Mouse (Mus musculus) liver, embryonic 13.5 days (tissue): Measurements from ENCODE around the gene Atxn7l2. TPM values are rescaled to one million over a fixed set of nuclear protein-coding genes. Genes with fewer than 3 reads are reported as not detected.
"Not testable (repeated sequence)": the region's sequence is repeated elsewhere in the genome, so short reads cannot be mapped to it uniquely, and the experiment has no call there.

Experiments
- ATAC-seq: fragments of 200-750 bp; cut with Nextera tagmentation; 2 replicates; pipeline ENCODE4 v1.8.0; 2017; ENCODE audit warnings: low read depth, mild to moderate bottlenecking, moderate number of reproducible peaks, moderate library complexity
- DNase-seq: peaks from one replicate; pipeline ENCODE4 v3.0.0; 2022
- H3K27ac ChIP-seq: fragments of 300-500 bp; sonication (generic); 2 replicates; pipeline ENCODE4 v1.5.1; 2015; ENCODE audit warnings: moderate library complexity, mild to moderate bottlenecking, inconsistent platforms
- H3K27me3 ChIP-seq: fragments of 300-500 bp; sonication (generic); 2 replicates; pipeline ENCODE4 v1.6.1; 2015; ENCODE audit warnings: mild to moderate bottlenecking, inconsistent platforms
- H3K36me3 ChIP-seq: fragments of 300-500 bp; sonication (generic); 2 replicates; pipeline ENCODE4 v1.6.1; 2015; ENCODE audit warnings: mild to moderate bottlenecking, inconsistent platforms
- H3K4me1 ChIP-seq: fragments of 300-500 bp; sonication (generic); replicated peaks from 2 replicates; pipeline ENCODE4 v1.6.1; 2015; ENCODE audit warnings: inconsistent platforms
- H3K4me2 ChIP-seq: fragments of 300-500 bp; sonication (generic); 2 replicates; pipeline ENCODE4 v1.6.1; 2015; ENCODE audit warnings: inconsistent platforms, mild to moderate bottlenecking, moderate library complexity
- H3K4me3 ChIP-seq: fragments of 300-500 bp; sonication (generic); replicated peaks from 2 replicates; pipeline ENCODE4 v1.5.1; 2015; ENCODE audit warnings: mild to moderate bottlenecking, inconsistent platforms
- H3K9ac ChIP-seq: fragments of 300-500 bp; sonication (generic); 2 replicates; pipeline ENCODE4 v1.6.1; 2015; ENCODE audit warnings: mild to moderate bottlenecking, inconsistent platforms
- H3K9me3 ChIP-seq: fragments of 300-500 bp; sonication (generic); replicated peaks from 2 replicates; pipeline ENCODE4 v1.6.1; 2016; ENCODE audit warnings: inconsistent platforms
- WGBS: fragments of 180-500 bp; shearing (Covaris S2); methylation state at CpG from one replicate; pipeline ENCODE4 v1.1.7; 2015; ENCODE audit not compliant: insufficient replicate concordance; 5-methylcytosine and 5-hydroxymethylcytosine counted together
- polyA plus RNA-seq: library from polyadenylated mRNA; unstranded; fragments of >200 nt; fragmentation: Nextera tagmentation; extraction: Ambion mirVana; gene quantifications from 2 replicates; pipeline ENCODE4 v1.2.1, GENCODE M21; 2015

Atxn7l2 gene
- polyA plus RNA-seq = 3.1 and 3.3 TPM in 2 replicates

GRCm38 (mm10) chr3:108210771-108211139 lies at the start of gene Atxn7l2:
Atxn7l2 (minus strand) TSS chr3:108210934.
- H3K36me3 ChIP-seq = peaks cover 14% of the 10 kb centered on the region
- H3K4me1 ChIP-seq = peaks cover 29% of the 10 kb centered on the region
- peak within 1 kb of the TSS; percentile 75 for H3K27ac ChIP-seq
- ATAC-seq = peak; percentile 62
- 0% methylated on average over 14 of the region's 14 CpGs for WGBS
- H3K9me3 ChIP-seq = no peaks in the 10 kb centered on the region
- peaks cover 22% of the 10 kb centered on the region for H3K27me3 ChIP-seq
- H3K4me3 ChIP-seq = peak within 1 kb of the TSS; percentile 76
- DNase-seq = no peak
- peak within 1 kb of the TSS; percentile 82 for H3K9ac ChIP-seq
- H3K4me2 ChIP-seq = peak within 1 kb of the TSS; percentile 97

GRCm38 (mm10) chr3:108259319-108259718 lies 48.6 kb upstream of the Atxn7l2 start:
- H3K27ac ChIP-seq = no peak overlapping the region
- H3K4me1 ChIP-seq = peaks cover 33% of the 10 kb centered on the region
- H3K36me3 ChIP-seq = peaks cover 19% of the 10 kb centered on the region
- WGBS = 37% methylated on average over 3 of the region's 3 CpGs
- H3K9me3 ChIP-seq = no peaks in the 10 kb centered on the region
- no peak for ATAC-seq
- peak overlapping the region; percentile 91 for H3K4me3 ChIP-seq
- H3K4me2 ChIP-seq = peak overlapping the region; percentile 72
- H3K9ac ChIP-seq = peak overlapping the region; percentile 13; the same call in 1 of the 2 replicates
- no peaks in the 10 kb centered on the region for H3K27me3 ChIP-seq
- DNase-seq = peak; percentile 29

- no peak for DNase-seq
- Histone ChIP-seq H3K27me3 (no peaks in the 10 kb centered on the region), H3K4me3 (peak overlapping the region; percentile 91), H3K9ac (peak overlapping the region; percentile 93), H3K27ac (peak overlapping the region; percentile 89), H3K9me3 (no peaks in the 10 kb centered on the region), H3K36me3 (peaks cover 13% of the 10 kb centered on the region), H3K4me1 (peaks cover 33% of the 10 kb centered on the region), H3K4me2 (peak overlapping the region; percentile 72)
- 25% methylated on average over 3 of the region's 3 CpGs for WGBS
- no peak for ATAC-seq
These were observed 47.2 kb upstream of the Atxn7l2 start for GRCm38 (mm10) chr3:108257831-108258500.

- Histone ChIP-seq H3K27ac (peak within 1 kb of the TSS; percentile 89), H3K36me3 (peaks cover 6% of the 10 kb centered on the region), H3K4me3 (peak within 1 kb of the TSS; percentile 91), H3K27me3 (no peaks in the 10 kb centered on the region), H3K9ac (peak within 1 kb of the TSS; percentile 93), H3K4me1 (peaks cover 33% of the 10 kb centered on the region), H3K4me2 (peak within 1 kb of the TSS; percentile 72), H3K9me3 (no peaks in the 10 kb centered on the region)
- ATAC-seq (peak; percentile 97), DNase-seq (peak; percentile 95)
- WGBS = under 1% methylated on average over 77 of the region's 79 CpGs
These were observed 46.2 kb upstream of the Atxn7l2 start, which contains the start of gene Psma5 for GRCm38 (mm10) chr3:108256719-108257637. Psma5 (plus strand) TSS chr3:108256926.

GRCm38 (mm10) chr3:108246857-108247256 lies 36.1 kb upstream of the Atxn7l2 start:
- Histone ChIP-seq H3K4me3 (no peak overlapping the region), H3K27ac (no peak overlapping the region), H3K9me3 (no peaks in the 10 kb centered on the region), H3K36me3 (no peaks in the 10 kb centered on the region), H3K27me3 (no peaks in the 10 kb centered on the region), H3K4me2 (no peak overlapping the region), H3K4me1 (no peaks in the 10 kb centered on the region), H3K9ac (no peak overlapping the region)
- ATAC-seq (no peak), DNase-seq (no peak)
- 50% methylated on average over 2 of the region's 2 CpGs for WGBS

- Histone ChIP-seq H3K4me3 (no peak overlapping the region), H3K9ac (no peak overlapping the region), H3K27ac (no peak overlapping the region), H3K36me3 (no peaks in the 10 kb centered on the region), H3K9me3 (no peaks in the 10 kb centered on the region), H3K27me3 (no peaks in the 10 kb centered on the region), H3K4me2 (no peak overlapping the region), H3K4me1 (no peaks in the 10 kb centered on the region)
- no peak for ATAC-seq
- WGBS = 68% methylated on average over 3 of the region's 3 CpGs
- DNase-seq = no peak
These were observed 30.6 kb upstream of the Atxn7l2 start for GRCm38 (mm10) chr3:108241243-108241839.

GRCm38 (mm10) chr3:108237474-108238102 lies 26.9 kb upstream of the Atxn7l2 start:
- H3K4me3 ChIP-seq, H3K36me3 ChIP-seq, H3K9ac ChIP-seq, H3K4me2 ChIP-seq, H3K27ac ChIP-seq, H3K9me3 ChIP-seq, H3K4me1 ChIP-seq, H3K27me3 ChIP-seq, ATAC-seq, DNase-seq: not testable (repeated sequence)
- 71% methylated on average over 4 of the region's 4 CpGs for WGBS

GRCm38 (mm10) chr3:108231646-108232045 lies 20.9 kb upstream of the Atxn7l2 start:
- H3K4me3 ChIP-seq = no peak overlapping the region
- H3K27me3 ChIP-seq = peaks cover 39% of the 10 kb centered on the region
- H3K4me2 ChIP-seq = no peak overlapping the region
- DNase-seq (no peak), ATAC-seq (no peak)
- H3K9ac ChIP-seq = no peak overlapping the region
- H3K9me3 ChIP-seq = no peaks in the 10 kb centered on the region
- WGBS = 67% methylated on average over 4 of the region's 4 CpGs
- H3K36me3 ChIP-seq = no peaks in the 10 kb centered on the region
- peaks cover 1% of the 10 kb centered on the region for H3K4me1 ChIP-seq
- H3K27ac ChIP-seq = no peak overlapping the region

GRCm38 (mm10) chr3:108227521-108227920 lies 16.8 kb upstream of the Atxn7l2 start:
- Histone ChIP-seq H3K4me1 (peaks cover 10% of the 10 kb centered on the region), H3K4me2 (no peak overlapping the region), H3K27ac (no peak overlapping the region), H3K9ac (no peak overlapping the region), H3K4me3 (no peak overlapping the region), H3K36me3 (no peaks in the 10 kb centered on the region), H3K27me3 (peaks cover 74% of the 10 kb centered on the region), H3K9me3 (no peaks in the 10 kb centered on the region)
- WGBS = 60% methylated on average over 2 of the region's 2 CpGs
- ATAC-seq = no peak
- no peak for DNase-seq

GRCm38 (mm10) chr3:108226558-108227350 lies 16.0 kb upstream of the Atxn7l2 start, which contains the start of gene Sypl2:
Sypl2 (minus strand) TSS chr3:108226648.
- DNase-seq = no peak
- H3K4me2 ChIP-seq = peak within 1 kb of the TSS; percentile 59
- peak within 1 kb of the TSS; percentile 45 for H3K4me3 ChIP-seq
- 6% methylated on average over 44 of the region's 44 CpGs for WGBS
- peaks cover 10% of the 10 kb centered on the region for H3K4me1 ChIP-seq
- no peak within 1 kb of the TSS for H3K27ac ChIP-seq
- no peak for ATAC-seq
- H3K9me3 ChIP-seq = no peaks in the 10 kb centered on the region
- H3K27me3 ChIP-seq = peaks cover 82% of the 10 kb centered on the region
- no peaks in the 10 kb centered on the region for H3K36me3 ChIP-seq
- H3K9ac ChIP-seq = 0 out of 2 replicates have a peak within 1 kb of the TSS, but pooled peaks have one; percentile 9
